Mouse (Mus musculus) embryonic facial prominence, embryonic 15.5 days (tissue): ENCODE measurements around the gene Bmi1. TPM values are rescaled to one million over a fixed set of nuclear protein-coding genes. Genes with fewer than 3 reads are reported as not detected.

Experiments used
- ATAC-seq: fragments of 200-750 bp; cut with Nextera tagmentation; 2 replicates; pipeline ENCODE4 v1.8.0; 2017; ENCODE audit warnings: low read depth, moderate TSS enrichment; ENCODE audit not compliant: insufficient number of reproducible peaks, low FRiP score, low TSS enrichment
- H3K27ac ChIP-seq: fragments of 300-500 bp; sonication (generic); replicated peaks from 2 replicates; pipeline ENCODE4 v1.5.1; 2015; ENCODE audit warnings: mild to moderate bottlenecking, inconsistent platforms
- H3K27me3 ChIP-seq: fragments of 300-500 bp; sonication (generic); 2 replicates; pipeline ENCODE4 v1.6.1; 2015; ENCODE audit warnings: inconsistent platforms
- H3K36me3 ChIP-seq: fragments of 300-500 bp; sonication (generic); 2 replicates; pipeline ENCODE4 v1.6.1; 2015; ENCODE audit warnings: mild to moderate bottlenecking, inconsistent platforms
- H3K4me1 ChIP-seq: fragments of 300-500 bp; sonication (generic); 2 replicates; pipeline ENCODE4 v1.6.1; 2015; ENCODE audit warnings: inconsistent platforms
- H3K4me2 ChIP-seq: fragments of 300-500 bp; sonication (generic); replicated peaks from 2 replicates; pipeline ENCODE4 v1.6.1; 2015; ENCODE audit warnings: mild to moderate bottlenecking, inconsistent platforms
- H3K4me3 ChIP-seq: fragments of 300-500 bp; sonication (generic); replicated peaks from 2 replicates; pipeline ENCODE4 v1.5.1; 2015; ENCODE audit warnings: mild to moderate bottlenecking, inconsistent platforms
- H3K9ac ChIP-seq: fragments of 300-500 bp; sonication (generic); 2 replicates; pipeline ENCODE4 v1.6.1; 2015; ENCODE audit warnings: inconsistent platforms
- H3K9me3 ChIP-seq: fragments of 300-500 bp; sonication (generic); replicated peaks from 2 replicates; pipeline ENCODE4 v1.6.1; 2016; ENCODE audit warnings: inconsistent platforms
- WGBS: fragments of 180-500 bp; shearing (Covaris S2); methylation state at CpG from one replicate; pipeline ENCODE4 v1.1.7; 2015; 5-methylcytosine and 5-hydroxymethylcytosine counted together
- polyA plus RNA-seq: library from polyadenylated mRNA; unstranded; fragments of >200 nt; fragmentation: Nextera tagmentation; extraction: Ambion mirVana; gene quantifications from 2 replicates; pipeline ENCODE4 v1.2.1, GENCODE M21; 2015

Gene Bmi1
- polyA plus RNA-seq, 1 experiment from 2014 or later = 22.7 TPM

GRCm38 (mm10) chr2:18695629-18696150 lies 18.9 kb downstream of the Bmi1 start:
- Histone ChIP-seq H3K9me3 (no peaks in the 10 kb centered on the region), H3K9ac (no peak overlapping the region), H3K27ac (no peak overlapping the region), H3K4me2 (no peak overlapping the region), H3K36me3 (no peaks in the 10 kb centered on the region), H3K4me1 (peaks cover 22% of the 10 kb centered on the region), H3K27me3 (peaks cover 73% of the 10 kb centered on the region), H3K4me3 (no peak overlapping the region)
- 10% methylated on average over 7 of the region's 7 CpGs for WGBS
- no peak for ATAC-seq

GRCm38 (mm10) chr2:18697591-18698244 lies 20.9 kb downstream of the Bmi1 start:
- Histone ChIP-seq H3K27me3 (peaks cover 68% of the 10 kb centered on the region), H3K36me3 (no peaks in the 10 kb centered on the region), H3K9ac (no peak overlapping the region), H3K9me3 (no peaks in the 10 kb centered on the region), H3K4me2 (no peak overlapping the region), H3K27ac (no peak overlapping the region), H3K4me3 (no peak overlapping the region), H3K4me1 (peaks cover 22% of the 10 kb centered on the region)
- no peak for ATAC-seq
- WGBS = 3% methylated on average over 4 of the region's 4 CpGs

GRCm38 (mm10) chr2:18698663-18699385 lies 22.0 kb downstream of the Bmi1 start:
- Histone ChIP-seq H3K4me2 (peak overlapping the region; percentile 24; the same call in 1 of the 2 replicates), H3K36me3 (no peaks in the 10 kb centered on the region), H3K9me3 (no peaks in the 10 kb centered on the region), H3K27me3 (peaks cover 66% of the 10 kb centered on the region), H3K4me3 (peak overlapping the region; percentile 18), H3K4me1 (peaks cover 20% of the 10 kb centered on the region), H3K9ac (no peak overlapping the region), H3K27ac (no peak overlapping the region)
- under 1% methylated on average over 56 of the region's 56 CpGs for WGBS
- no peak for ATAC-seq

DNA sequence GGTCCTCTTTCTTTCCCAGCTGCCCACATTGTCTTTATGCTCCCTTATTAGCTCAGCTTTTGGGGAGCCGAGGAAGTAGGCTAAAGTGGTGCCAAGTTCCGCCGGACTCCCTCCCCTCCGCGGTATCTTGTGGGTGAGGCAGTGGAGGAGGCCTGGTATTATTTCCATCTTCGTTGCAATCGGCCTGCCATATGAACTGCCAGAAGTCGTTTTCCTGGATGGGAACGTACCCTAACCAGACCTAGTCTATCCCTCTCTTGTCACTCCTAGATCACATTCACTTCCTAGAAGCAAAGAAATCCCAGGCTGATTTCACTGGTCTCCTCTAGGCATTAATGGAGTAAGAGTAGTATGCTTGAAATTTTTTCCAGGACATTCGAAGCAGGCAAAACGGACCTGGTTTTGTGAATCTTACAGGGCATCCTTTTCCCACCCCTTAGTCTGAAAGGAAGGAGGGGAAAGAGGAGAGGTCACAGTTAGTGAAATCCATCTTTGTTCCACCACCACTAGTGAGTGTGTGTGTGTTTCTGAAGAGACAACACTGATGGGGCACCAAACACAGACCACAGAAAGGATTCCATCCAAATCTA lies 22.7 kb downstream of the Bmi1 start:
- ATAC-seq = no peak
- H3K36me3 ChIP-seq = no peaks in the 10 kb centered on the region
- no peak overlapping the region for H3K4me2 ChIP-seq
- no peak overlapping the region for H3K27ac ChIP-seq
- H3K4me1 ChIP-seq = peaks cover 16% of the 10 kb centered on the region
- H3K27me3 ChIP-seq = peaks cover 63% of the 10 kb centered on the region
- WGBS = 1% methylated on average over 11 of the region's 11 CpGs
- no peaks in the 10 kb centered on the region for H3K9me3 ChIP-seq
- no peak overlapping the region for H3K9ac ChIP-seq
- H3K4me3 ChIP-seq = no peak overlapping the region

DNA sequence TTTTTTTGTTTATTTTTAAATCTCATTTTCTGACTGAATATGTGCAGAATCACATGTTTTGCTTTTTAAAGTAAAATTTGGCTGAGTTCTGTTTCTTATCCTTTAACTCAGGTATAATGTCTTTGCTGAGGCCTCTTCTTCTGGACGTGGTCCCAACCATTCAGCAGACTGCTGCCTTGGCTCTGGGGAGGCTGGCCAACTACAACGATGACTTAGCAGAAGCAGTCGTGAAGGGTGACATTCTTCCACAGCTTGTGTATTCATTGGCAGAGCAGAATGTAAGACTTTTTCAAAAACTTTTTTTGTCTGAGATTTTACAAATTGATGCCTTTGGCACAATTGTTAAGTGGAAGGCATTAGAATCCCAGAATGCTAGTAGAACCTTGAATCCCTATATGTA lies 33.5 kb downstream of the Bmi1 start:
- no peak for ATAC-seq
- no peaks in the 10 kb centered on the region for H3K4me1 ChIP-seq
- H3K9me3 ChIP-seq = no peaks in the 10 kb centered on the region
- no peaks in the 10 kb centered on the region for H3K36me3 ChIP-seq
- no peak overlapping the region for H3K9ac ChIP-seq
- 62% methylated on average over 3 of the region's 3 CpGs for WGBS
- H3K4me2 ChIP-seq = no peak overlapping the region
- no peak overlapping the region for H3K4me3 ChIP-seq
- peaks cover 3% of the 10 kb centered on the region; the same call in 1 of the 2 replicates for H3K27me3 ChIP-seq
- H3K27ac ChIP-seq = no peak overlapping the region

DNA sequence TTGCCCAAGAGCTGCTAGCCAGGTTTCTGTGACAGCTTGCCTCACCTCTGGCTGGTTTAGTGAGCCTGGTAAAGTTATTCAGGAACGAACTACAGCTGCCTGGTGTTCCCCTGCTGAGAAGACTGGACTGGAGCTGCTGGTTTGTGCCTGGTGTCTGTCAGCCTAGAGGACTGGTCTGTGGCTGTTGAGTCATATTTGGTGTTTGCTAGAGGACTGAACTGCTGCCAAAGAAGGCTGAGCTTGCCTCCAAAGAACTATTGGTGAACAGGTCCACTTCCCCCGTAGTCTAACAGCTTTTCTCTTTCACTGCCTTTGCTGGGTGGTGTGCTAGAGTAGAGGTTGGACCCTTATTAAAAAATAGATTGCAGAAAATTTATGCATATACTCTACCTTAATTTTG lies 36.3 kb downstream of the Bmi1 start:
- 65% methylated on average over 2 of the region's 2 CpGs for WGBS
- Histone ChIP-seq H3K9me3 (no peaks in the 10 kb centered on the region), H3K4me1 (no peaks in the 10 kb centered on the region), H3K4me2 (no peak overlapping the region), H3K27ac (no peak overlapping the region), H3K4me3 (no peak overlapping the region), H3K9ac (no peak overlapping the region), H3K27me3 (no peaks in the 10 kb centered on the region), H3K36me3 (no peaks in the 10 kb centered on the region)
- no peak for ATAC-seq

- Histone ChIP-seq H3K4me3 (no peak overlapping the region), H3K9ac (no peak overlapping the region), H3K4me2 (no peak overlapping the region), H3K27me3 (no peaks in the 10 kb centered on the region), H3K27ac (no peak overlapping the region), H3K36me3 (no peaks in the 10 kb centered on the region), H3K4me1 (no peaks in the 10 kb centered on the region), H3K9me3 (no peaks in the 10 kb centered on the region)
- no peak for ATAC-seq
- WGBS = 74% methylated on average over 3 of the region's 3 CpGs
Measured at GRCm38 (mm10) chr2:18714337-18714736, 37.5 kb downstream of the Bmi1 start.

DNA sequence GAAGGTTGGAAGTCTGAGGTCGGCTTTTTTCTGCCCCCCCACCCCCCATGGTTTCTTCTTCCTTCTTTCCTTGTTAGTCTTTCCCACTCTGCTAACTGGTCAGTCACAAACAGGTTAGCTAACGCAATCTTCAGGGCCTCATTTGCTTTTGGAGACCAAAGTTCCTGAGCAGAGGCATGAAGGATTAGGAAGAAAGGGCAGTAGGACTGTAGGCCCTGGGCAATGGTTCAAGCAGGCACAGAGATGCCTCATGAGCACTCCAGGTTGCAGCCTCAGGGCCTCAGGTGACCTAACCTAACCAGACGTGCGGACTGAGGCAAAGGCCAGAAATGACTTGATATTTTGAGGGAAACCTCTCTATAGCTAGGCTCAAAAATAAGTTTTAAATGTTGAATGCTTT lies 41.7 kb downstream of the Bmi1 start:
- H3K9ac ChIP-seq = no peak overlapping the region
- no peaks in the 10 kb centered on the region for H3K27me3 ChIP-seq
- H3K4me3 ChIP-seq = no peak overlapping the region
- no peak overlapping the region for H3K4me2 ChIP-seq
- WGBS = 84% methylated on average over 4 of the region's 4 CpGs
- H3K36me3 ChIP-seq = no peaks in the 10 kb centered on the region
- ATAC-seq = no peak
- no peaks in the 10 kb centered on the region for H3K4me1 ChIP-seq
- no peaks in the 10 kb centered on the region for H3K9me3 ChIP-seq
- no peak overlapping the region for H3K27ac ChIP-seq

DNA sequence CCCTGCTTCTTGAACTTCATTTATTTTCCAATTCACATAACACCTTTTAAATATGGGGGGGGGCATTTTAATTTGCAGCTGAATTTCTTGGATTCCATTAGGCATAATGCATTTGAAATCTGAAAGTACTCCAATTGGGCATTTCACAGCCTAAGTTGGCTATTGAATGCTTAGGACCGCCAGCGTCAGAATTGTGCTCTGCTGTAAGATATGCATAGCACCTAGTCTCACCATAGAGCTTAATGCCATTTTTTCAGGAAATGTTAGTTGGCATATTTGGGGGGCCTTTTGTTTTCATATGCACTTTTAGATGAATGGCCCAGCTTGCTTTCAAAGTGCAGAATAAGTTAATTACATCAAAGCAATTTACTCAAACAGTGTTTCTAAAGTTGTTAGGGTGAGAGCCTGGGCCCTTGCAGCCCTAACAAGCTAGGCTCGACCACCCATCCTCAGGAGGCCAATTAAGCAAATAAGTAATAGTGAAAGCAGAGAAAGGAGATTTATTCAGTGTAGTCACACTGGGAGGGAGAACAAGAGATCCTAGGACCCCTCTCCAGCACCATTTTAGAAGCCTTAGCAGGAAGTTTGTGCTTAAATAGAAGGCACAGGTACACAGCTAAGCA lies 45.5 kb downstream of the Bmi1 start:
- H3K4me1 ChIP-seq = no peaks in the 10 kb centered on the region
- no peaks in the 10 kb centered on the region for H3K27me3 ChIP-seq
- H3K4me3 ChIP-seq = no peak overlapping the region

DNA sequence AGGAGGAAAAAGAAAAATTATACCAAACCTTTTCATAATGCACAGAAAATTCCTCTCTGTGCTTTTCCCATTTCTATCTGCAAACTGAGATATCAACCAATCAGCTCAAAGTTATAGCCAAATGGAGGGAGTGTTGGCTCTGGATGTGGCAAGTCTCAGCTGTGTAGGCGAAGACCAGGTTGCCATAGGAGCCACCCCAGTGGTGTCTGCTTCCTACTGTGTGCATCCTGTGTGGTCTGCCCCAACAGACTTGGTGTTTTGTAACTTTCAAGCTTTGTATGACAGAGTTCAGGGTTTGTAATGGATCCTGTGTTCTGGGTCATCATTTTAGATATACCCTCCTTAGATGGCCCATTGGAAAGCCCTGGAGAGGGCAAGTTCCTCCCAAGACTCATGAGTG lies 47.6 kb downstream of the Bmi1 start:
- ATAC-seq = no peak
- H3K4me3 ChIP-seq = no peak overlapping the region
- H3K4me2 ChIP-seq = no peak overlapping the region
- H3K4me1 ChIP-seq = no peaks in the 10 kb centered on the region
- H3K9me3 ChIP-seq = no peaks in the 10 kb centered on the region
- no peaks in the 10 kb centered on the region for H3K27me3 ChIP-seq
- no peaks in the 10 kb centered on the region for H3K36me3 ChIP-seq
- no peak overlapping the region for H3K9ac ChIP-seq
- H3K27ac ChIP-seq = no peak overlapping the region
- WGBS = 79% methylated on average over 1 of the region's 1 CpGs

More for the DNA sequence above, 45.5 kb downstream of the Bmi1 start:
- ATAC-seq = no peak
- no peak overlapping the region for H3K27ac ChIP-seq
- no peak overlapping the region for H3K9ac ChIP-seq
- WGBS = 64% methylated on average over 3 of the region's 3 CpGs
- no peak overlapping the region for H3K4me2 ChIP-seq
- H3K9me3 ChIP-seq = no peaks in the 10 kb centered on the region
- no peaks in the 10 kb centered on the region for H3K36me3 ChIP-seq

- Histone ChIP-seq H3K36me3 (no peaks in the 10 kb centered on the region), H3K9ac (no peak overlapping the region), H3K4me3 (no peak overlapping the region), H3K27ac (no peak overlapping the region), H3K4me1 (no peaks in the 10 kb centered on the region), H3K4me2 (no peak overlapping the region), H3K27me3 (no peaks in the 10 kb centered on the region), H3K9me3 (no peaks in the 10 kb centered on the region)
- WGBS = 78% methylated on average over 4 of the region's 4 CpGs
- no peak for ATAC-seq
Measured at GRCm38 (mm10) chr2:18725880-18726279, 49.1 kb downstream of the Bmi1 start.
